Mouse (Mus musculus) forelimb bud, embryonic 11.5 days (tissue): ENCODE measurements around the gene St7.

Experiments used
- DNase-seq: peaks from one replicate; pipeline ENCODE4 v3.0.0-alpha.2; 2012; ENCODE audit warnings: low read depth, low spot score

The St7 gene

GRCm38 (mm10) chr6:17887765-17888164, 195.0 kb downstream of the St7 start:
- DNase-seq: no peak

- DNase-seq: no peak
Observed at GRCm38 (mm10) chr6:17895562-17895961, 202.8 kb downstream of the St7 start.

DNA sequence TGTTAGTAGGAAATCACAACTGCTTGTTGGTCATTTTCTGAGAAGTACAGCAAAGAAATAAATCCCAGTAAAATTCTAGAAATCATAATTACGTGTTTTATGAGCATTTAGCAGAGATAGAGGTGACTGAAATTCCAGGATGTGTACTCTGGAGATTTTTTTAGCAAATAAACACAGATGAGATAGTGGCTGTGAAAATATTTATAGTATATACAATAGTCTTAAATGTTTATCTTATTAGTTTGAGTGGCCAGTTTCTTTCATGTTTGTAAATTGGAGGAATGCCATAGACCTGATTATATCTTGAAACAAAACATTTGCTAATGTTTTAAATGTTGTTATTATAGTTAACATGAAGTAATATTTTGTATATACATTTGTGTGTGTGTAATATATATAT, 205.8 kb downstream of the St7 start:
- no peak for DNase-seq

DNA sequence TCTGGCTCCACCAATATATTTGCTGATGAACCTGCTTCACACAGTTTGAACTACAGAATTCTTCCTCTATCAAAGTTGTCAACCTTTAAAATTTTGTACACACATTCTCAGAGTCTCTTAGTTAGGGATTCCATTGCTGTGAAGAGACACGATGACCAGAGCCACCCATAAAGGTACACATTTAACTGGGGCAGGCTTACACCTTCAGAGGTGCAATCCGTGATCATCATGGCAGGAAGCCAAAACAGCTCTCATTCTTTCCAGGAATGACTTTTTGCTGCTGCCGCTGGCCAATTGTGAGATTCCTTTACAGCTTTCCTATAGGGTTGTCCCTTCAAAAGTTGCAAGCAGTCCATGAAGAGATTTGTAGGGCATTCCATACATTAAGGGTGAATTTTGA, 210.6 kb downstream of the St7 start:
- no peak for DNase-seq

DNA sequence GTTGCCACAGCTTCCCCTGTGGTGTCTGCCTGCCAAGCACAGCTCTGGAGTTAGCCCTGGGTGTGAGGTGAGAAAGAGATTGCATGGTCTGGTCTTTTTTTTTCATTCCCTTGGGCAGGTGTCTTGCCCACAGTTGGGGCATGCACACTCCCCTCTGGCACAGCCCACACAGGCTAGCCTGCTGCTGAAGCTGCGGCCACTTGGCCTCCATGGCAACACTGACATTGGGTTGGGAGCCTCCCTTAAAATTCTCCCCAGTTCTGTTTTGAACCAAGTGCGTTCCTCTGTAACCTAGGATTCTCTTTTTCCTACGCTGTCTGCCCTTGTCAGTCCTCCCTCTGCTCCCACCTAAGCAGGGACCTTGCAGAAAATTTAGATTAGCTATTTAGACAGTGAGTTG, 213.0 kb downstream of the St7 start:
- no peak for DNase-seq

- DNase-seq: no peak
Observed at GRCm38 (mm10) chr6:17906289-17906688, 213.6 kb downstream of the St7 start.

- no peak for DNase-seq
Observed at GRCm38 (mm10) chr6:17912312-17912711, 219.6 kb downstream of the St7 start.

DNA sequence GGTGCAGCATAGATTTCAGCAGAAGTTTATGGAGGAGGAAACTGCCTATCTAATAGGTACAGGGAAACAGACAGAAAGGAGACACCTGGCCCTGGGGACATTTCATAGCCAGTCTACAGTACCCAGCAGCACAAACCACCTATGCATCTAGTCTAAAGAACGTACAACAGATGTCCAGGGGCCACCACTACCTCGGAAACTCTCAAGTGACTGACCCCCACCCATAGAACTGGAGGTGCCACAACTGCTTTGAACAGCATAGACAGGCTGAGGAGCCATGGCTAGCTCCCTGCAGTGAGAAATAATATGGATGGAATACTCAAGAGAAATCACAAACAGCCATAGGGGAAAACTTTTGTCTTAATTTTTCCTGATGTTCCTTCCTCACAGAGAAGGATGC, 220.1 kb downstream of the St7 start:
- no peak for DNase-seq

DNA sequence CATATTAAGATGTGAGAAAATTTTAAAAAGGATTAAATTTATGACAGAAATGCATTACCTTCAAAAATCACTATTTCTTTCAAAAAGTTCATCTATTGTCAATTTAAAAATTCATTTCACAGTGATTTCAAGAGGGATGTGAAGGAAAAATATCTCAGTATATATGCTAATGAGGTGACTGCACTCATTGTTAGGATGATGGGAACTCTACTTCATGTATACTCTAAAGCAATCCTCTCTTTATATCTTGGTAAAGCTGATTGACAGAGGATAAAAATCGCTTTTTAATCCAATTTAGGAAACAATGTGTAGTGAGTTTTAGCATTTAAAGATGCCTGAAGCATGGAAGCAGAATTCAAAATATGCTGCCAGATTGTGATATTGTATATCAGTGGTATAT, 220.6 kb downstream of the St7 start:
- no peak for DNase-seq

DNA sequence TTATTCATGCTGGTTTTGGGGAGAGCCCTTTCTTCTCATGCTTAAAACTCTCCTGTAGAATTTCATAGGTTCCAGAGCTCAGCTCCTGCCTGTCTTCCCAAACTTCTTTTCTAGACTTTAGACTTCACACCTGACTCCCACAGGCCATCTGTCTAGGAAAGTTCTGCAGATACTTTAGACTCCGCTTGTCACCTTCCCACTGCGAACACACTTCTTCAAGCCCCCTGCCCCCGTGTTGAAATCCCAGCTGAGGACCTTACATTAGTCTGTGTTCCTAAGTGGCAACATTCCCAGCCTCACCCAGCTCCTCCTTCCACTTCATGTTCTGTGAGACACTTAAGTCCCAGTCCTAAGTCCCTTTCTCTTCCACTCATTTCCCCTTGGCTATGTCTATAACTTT, 221.6 kb downstream of the St7 start:
- DNase-seq: no peak

GRCm38 (mm10) chr6:17917233-17917632, 224.5 kb downstream of the St7 start:
- DNase-seq: no peak

- DNase-seq: no peak
Observed at GRCm38 (mm10) chr6:17922180-17922579, 229.4 kb downstream of the St7 start.

GRCm38 (mm10) chr6:17922967-17923366, 230.2 kb downstream of the St7 start:
- no peak for DNase-seq

DNA sequence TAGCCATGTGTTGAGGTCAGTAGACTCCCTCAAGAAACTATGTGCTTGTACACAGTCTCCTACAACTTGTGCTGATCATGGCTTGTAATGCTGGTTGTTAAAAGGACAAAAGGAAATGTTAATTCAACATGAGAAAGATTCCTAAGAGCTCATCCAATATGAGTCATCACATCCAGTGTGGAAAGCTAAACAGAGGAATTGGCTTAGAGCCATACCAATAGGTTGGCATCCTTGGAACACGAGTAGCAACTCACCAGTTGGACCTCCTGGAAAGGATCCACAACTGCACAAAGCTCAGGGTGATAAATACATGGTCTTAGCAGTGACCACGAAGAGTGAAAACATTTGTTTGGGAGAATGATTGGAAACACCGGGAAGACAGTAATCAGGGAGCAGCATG, 230.6 kb downstream of the St7 start:
- no peak for DNase-seq

GRCm38 (mm10) chr6:17923894-17924505, 231.3 kb downstream of the St7 start:
- no peak for DNase-seq

DNA sequence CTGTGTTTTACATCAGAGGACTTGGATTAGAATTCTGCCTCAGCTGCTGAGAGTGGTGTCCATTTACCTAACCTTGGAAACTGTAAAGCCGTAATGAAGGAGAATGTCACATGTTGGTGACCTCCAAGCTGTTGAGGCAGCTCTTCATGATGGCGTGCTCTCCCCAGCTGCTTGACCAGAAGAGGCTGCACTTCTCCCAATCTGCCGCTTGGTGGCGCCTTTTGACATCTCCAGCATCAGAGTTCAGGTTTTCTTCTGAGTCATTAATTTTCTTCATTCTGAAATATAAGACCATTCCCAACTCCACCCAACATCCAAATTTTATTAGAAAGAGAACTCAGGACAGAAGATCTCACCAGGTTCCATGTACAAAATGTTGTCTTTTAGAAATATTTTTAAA, 232.5 kb downstream of the St7 start:
- DNase-seq: no peak

DNA sequence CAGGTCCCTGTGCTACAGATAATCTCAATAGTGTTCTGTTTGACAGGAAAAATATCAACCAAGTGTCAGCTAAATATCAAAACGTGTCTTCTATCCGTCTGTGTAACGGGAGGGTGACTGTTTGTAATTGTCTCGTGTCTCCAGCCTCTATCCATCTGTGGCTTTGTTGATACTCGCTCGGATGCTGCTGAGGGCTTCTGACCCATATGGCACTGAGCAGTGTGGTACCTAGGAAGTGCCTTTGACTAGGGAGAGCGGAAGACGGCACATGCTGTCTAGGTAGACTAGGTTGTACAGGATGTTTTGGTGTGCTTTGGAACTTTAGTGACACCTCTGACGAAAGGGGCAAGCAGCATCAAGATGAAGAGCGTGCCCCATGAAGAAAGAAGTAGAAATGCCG, 235.0 kb downstream of the St7 start:
- no peak for DNase-seq

GRCm38 (mm10) chr6:17931187-17931586, 238.5 kb downstream of the St7 start:
- DNase-seq: no peak

DNA sequence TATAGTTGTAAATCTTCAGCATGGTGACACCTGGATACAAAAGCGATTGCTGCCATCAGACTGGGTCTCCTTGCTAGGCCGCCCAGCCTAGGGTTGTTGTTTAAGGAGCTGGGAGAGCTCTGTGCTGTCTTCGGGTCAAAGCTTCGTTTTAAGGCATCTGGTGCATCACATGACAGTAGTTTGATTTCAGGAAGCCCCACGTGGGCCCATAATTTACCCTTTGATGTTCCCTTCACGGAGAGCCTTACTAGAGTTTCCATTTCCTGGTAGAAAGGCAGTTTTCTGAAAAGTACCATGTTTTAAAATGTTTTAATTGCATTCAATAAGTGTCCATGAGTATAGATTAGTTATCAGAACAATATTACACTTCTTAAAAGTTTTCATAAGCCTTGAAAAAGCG, 239.1 kb downstream of the St7 start:
- DNase-seq: no peak

GRCm38 (mm10) chr6:17932806-17933205, 240.1 kb downstream of the St7 start:
- no peak for DNase-seq

DNA sequence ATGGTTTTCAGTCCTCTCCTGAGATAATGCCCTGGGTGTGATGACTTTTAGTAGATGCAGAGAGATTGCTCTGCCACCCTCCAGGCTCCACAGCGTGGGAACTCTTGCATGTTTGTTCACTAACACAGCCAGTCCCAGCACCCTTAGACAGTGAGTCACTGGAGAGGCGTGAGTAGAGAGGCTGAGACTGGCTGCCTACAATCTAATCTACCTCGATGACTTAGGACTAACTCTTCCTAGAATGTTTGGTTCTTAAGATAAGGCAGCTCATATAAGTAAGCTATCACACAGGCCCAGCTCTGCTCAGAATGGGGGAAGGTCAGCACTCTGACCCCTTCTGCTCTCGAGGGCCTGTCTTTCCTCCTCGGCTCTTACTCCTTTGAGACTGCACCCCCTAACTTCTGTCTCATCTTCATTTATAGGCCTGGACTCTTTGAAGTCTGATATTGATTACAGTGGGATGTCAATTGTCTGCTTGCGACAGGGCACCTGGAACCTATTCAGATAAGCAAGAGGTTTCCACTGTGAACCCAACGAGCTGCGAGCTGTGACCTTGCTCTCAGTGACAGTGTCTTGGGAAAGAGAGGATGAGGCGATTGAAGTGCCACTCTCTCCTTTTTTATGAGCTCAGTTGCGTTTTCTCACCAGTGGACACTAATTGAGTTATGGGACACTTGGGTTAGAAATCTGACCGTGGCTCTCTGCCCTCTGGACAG, 246.1 kb downstream of the St7 start:
- no peak for DNase-seq

- no peak for DNase-seq
Observed at GRCm38 (mm10) chr6:17941916-17942315, 249.2 kb downstream of the St7 start.

DNA sequence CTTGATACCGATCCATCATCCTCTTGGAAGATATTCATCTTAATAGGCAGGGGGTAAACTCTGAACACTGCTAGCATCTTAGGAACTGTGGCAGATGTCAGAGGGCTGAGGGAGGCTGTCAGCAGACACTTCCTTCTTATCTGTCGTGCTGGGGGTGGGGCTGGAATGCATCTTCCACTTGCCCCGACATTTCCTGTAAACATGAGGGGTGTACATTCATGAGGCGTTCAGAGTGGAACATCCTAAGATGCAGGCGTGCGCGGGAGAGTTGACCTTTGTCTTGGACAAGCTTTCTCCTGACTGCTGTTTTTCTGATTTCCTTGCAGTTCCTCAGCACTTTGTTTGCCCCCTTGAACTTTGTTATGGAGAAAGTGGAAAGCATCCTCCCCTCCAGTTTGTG, 249.6 kb downstream of the St7 start:
- no peak for DNase-seq
